Mouse (Mus musculus): Measurements from ENCODE around the gene Snx29.
A peak's percentile ranks its signal among the peaks of the same experiment; 100 is the strongest.

Snx29 gene

GRCm38 (mm10) chr16:11694386-11694785, 371.7 kb downstream of the Snx29 start:
- no peak for DNase-seq

- no peak for DNase-seq
Observed at GRCm38 (mm10) chr16:11696767-11697166, 374.1 kb downstream of the Snx29 start.

GRCm38 (mm10) chr16:11697710-11698357, 375.1 kb downstream of the Snx29 start:
- peak; percentile 39 to 46 for DNase-seq

GRCm38 (mm10) chr16:11701579-11701978, 378.9 kb downstream of the Snx29 start:
- DNase-seq = no peak

- DNase-seq = no peak
Observed at GRCm38 (mm10) chr16:11704096-11704495, 381.4 kb downstream of the Snx29 start.

- no peak for DNase-seq
Observed at GRCm38 (mm10) chr16:11705456-11705855, 382.7 kb downstream of the Snx29 start.

- DNase-seq = peak in 1 of 2 experiments; percentile 0
Observed at GRCm38 (mm10) chr16:11708097-11708496, 385.4 kb downstream of the Snx29 start.

- DNase-seq = no peak
Observed at GRCm38 (mm10) chr16:11709382-11709781, 386.7 kb downstream of the Snx29 start.

- peak in 1 of 2 experiments; percentile 24 for DNase-seq
Observed at GRCm38 (mm10) chr16:11709999-11710667, 387.4 kb downstream of the Snx29 start.

GRCm38 (mm10) chr16:11713265-11713865, 390.7 kb downstream of the Snx29 start:
- peak in 1 of 2 experiments; percentile 10 for DNase-seq

- DNase-seq = no peak
Observed at GRCm38 (mm10) chr16:11716932-11717331, 394.2 kb downstream of the Snx29 start.

- DNase-seq = peak in 1 of 2 experiments; percentile 8
Observed at GRCm38 (mm10) chr16:11725901-11726300, 403.2 kb downstream of the Snx29 start.

GRCm38 (mm10) chr16:11727331-11727730, 404.6 kb downstream of the Snx29 start:
- DNase-seq = no peak

GRCm38 (mm10) chr16:11728131-11728530, 405.4 kb downstream of the Snx29 start:
- DNase-seq = no peak

GRCm38 (mm10) chr16:11728627-11729026, 405.9 kb downstream of the Snx29 start:
- DNase-seq = no peak

GRCm38 (mm10) chr16:11729111-11729510, 406.4 kb downstream of the Snx29 start:
- no peak for DNase-seq

- no peak for DNase-seq
Observed at GRCm38 (mm10) chr16:11729815-11730214, 407.1 kb downstream of the Snx29 start.

- no peak for DNase-seq
Observed at GRCm38 (mm10) chr16:11731014-11731535, 408.4 kb downstream of the Snx29 start.

- peak in 1 of 2 experiments; percentile 19 for DNase-seq
Observed at GRCm38 (mm10) chr16:11738341-11738740, 415.6 kb downstream of the Snx29 start.

- peak in 1 of 2 experiments; percentile 8 for DNase-seq
Observed at GRCm38 (mm10) chr16:11741951-11742350, 419.2 kb downstream of the Snx29 start.

GRCm38 (mm10) chr16:11742351-11742750, 419.6 kb downstream of the Snx29 start:
- no peak for DNase-seq

- DNase-seq = peak in 1 of 2 experiments; percentile 8
Observed at GRCm38 (mm10) chr16:11743013-11743412, 420.3 kb downstream of the Snx29 start.

GRCm38 (mm10) chr16:11743724-11744123, 421.0 kb downstream of the Snx29 start:
- DNase-seq = no peak

GRCm38 (mm10) chr16:11746036-11746435, 423.3 kb downstream of the Snx29 start:
- no peak for DNase-seq

Measured in lung, postnatal 4 days (tissue).